Mouse (Mus musculus) heart, adult 2 months (tissue): Measurements from ENCODE around the gene Cdcp2. TPM values are rescaled to one million over a fixed set of nuclear protein-coding genes. Genes with fewer than 3 reads are reported as not detected.

Experiments
- DNase-seq, 2 experiments: peaks; one replicate each; pipeline ENCODE4 v3.0.0; 2021
- H3K27ac ChIP-seq: fragments of 200-600 bp; 2 replicates; pipeline ENCODE4 v1.8.1; 2022
- H3K27me3 ChIP-seq: fragments of 200-500 bp; 2 replicates; pipeline ENCODE4 v1.6.1; 2012; ENCODE audit warnings: mild to moderate bottlenecking, low read length, inconsistent platforms, mixed read lengths; ENCODE audit not compliant: control insufficient read depth, insufficient read depth
- H3K36me3 ChIP-seq: fragments of 200-500 bp; 2 replicates; pipeline ENCODE4 v1.6.1; 2012; ENCODE audit warnings: low read length, inconsistent platforms; ENCODE audit not compliant: control insufficient read depth, insufficient read depth
- H3K4me1 ChIP-seq: fragments of 200-500 bp; 2 replicates; pipeline ENCODE4 v1.6.1; 2011; ENCODE audit warnings: low read length; ENCODE audit not compliant: control insufficient read depth, insufficient read depth
- H3K4me3 ChIP-seq: fragments of 200-600 bp; 2 replicates; pipeline ENCODE4 v1.8.1; 2022
- H3K79me2 ChIP-seq: fragments of 200-500 bp; replicated peaks from 2 replicates; pipeline ENCODE4 v1.6.1; 2012; ENCODE audit warnings: mild to moderate bottlenecking, inconsistent platforms, low read length, moderate library complexity, mixed read lengths; ENCODE audit not compliant: control insufficient read depth, insufficient read depth
- H3K9ac ChIP-seq: fragments of 200-500 bp; 2 replicates; pipeline ENCODE4 v1.6.1; 2012; ENCODE audit warnings: low read depth, mild to moderate bottlenecking, control low read depth, inconsistent platforms, low read length, mixed read lengths
- CTCF ChIP-seq: fragments of 200-600 bp; IDR thresholded peaks from 2 replicates; pipeline ENCODE4 v1.8.1; 2022; ENCODE audit warnings: antibody characterized with exemption, mild to moderate bottlenecking, moderate library complexity
- EP300 ChIP-seq: fragments of 200-500 bp; IDR thresholded peaks from 2 replicates; pipeline ENCODE4 v1.6.1; 2011; ENCODE audit warnings: low read depth, low read length, control low read depth; ENCODE audit not compliant: insufficient read depth
- POLR2A ChIP-seq: fragments of 200-500 bp; IDR thresholded peaks from 2 replicates; pipeline ENCODE4 v1.6.1; 2011; ENCODE audit warnings: mild to moderate bottlenecking, low read depth, low read length, control low read depth; ENCODE audit not compliant: insufficient read depth
- WGBS: fragments of 180-500 bp; shearing (Covaris S2); methylation state at CpG from one replicate; pipeline ENCODE4 v1.1.7; 2018; 5-methylcytosine and 5-hydroxymethylcytosine counted together
- intact Hi-C: fragments of 180-260 bp; cut with DNase I; formaldehyde crosslinking; loops from one replicate; pipeline ENCODE4 v1.15.1; 2025
- polyA plus RNA-seq: library from polyadenylated mRNA; depleted of rRNA; stranded (reverse); fragments of >200 nt; gene quantifications from 2 replicates; pipeline ENCODE4 v1.2.3, GENCODE M21; 2012
- total RNA-seq, 2 experiments: library from RNA; stranded (reverse); gene quantifications; 2 replicates each; pipeline ENCODE4 v1.2.3; 2021

The Cdcp2 gene
- total and polyA plus RNA-seq, 3 experiments = not detected

- Histone ChIP-seq H3K79me2 (no peaks in the 10 kb centered on the region), H3K9ac (no peak overlapping the region), H3K27me3 (no peaks in the 10 kb centered on the region), H3K36me3 (no peaks in the 10 kb centered on the region), H3K27ac (no peak overlapping the region), H3K4me1 (no peaks in the 10 kb centered on the region), H3K4me3 (no peak overlapping the region)
- intact Hi-C loops = no loop called here
- WGBS = 90% methylated on average over 5 of the region's 5 CpGs
- TF ChIP-seq CTCF = no peak
- TF ChIP-seq POLR2A = no peak
- DNase-seq = no peak
These were observed 38.3 kb upstream of the Cdcp2 start for GRCm38 (mm10) chr4:107058346-107058745.

DNA sequence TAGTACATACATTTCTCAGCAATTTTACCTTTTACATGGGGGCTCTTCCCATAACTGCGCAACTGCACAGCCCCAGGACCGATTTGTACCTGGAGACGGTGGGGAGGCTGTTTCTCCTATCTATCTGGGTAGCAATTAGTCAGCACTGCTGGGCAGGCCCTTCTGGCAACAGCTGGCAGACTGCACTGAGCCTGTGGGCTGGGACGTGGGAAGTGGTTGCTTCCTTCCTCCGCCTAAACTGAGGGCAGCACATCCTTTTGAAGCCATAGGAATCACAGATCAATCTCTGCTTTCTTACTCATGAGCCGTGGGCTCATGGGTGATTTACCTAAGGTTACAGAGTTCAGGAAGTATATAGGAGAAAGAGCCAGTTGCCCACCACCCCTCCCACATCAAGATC, 37.9 kb upstream of the Cdcp2 start:
- no peaks in the 10 kb centered on the region for H3K27me3 ChIP-seq
- H3K4me3 ChIP-seq = no peak overlapping the region
- no peak overlapping the region for H3K27ac ChIP-seq
- TF ChIP-seq POLR2A (no peak), EP300 (no peak), CTCF (no peak)
- H3K9ac ChIP-seq = no peak overlapping the region
- intact Hi-C loops = no loop called here
- H3K79me2 ChIP-seq = no peaks in the 10 kb centered on the region
- DNase-seq = no peak
- no peaks in the 10 kb centered on the region for H3K36me3 ChIP-seq
- 67% methylated on average over 6 of the region's 6 CpGs for WGBS
- no peaks in the 10 kb centered on the region for H3K4me1 ChIP-seq

DNA sequence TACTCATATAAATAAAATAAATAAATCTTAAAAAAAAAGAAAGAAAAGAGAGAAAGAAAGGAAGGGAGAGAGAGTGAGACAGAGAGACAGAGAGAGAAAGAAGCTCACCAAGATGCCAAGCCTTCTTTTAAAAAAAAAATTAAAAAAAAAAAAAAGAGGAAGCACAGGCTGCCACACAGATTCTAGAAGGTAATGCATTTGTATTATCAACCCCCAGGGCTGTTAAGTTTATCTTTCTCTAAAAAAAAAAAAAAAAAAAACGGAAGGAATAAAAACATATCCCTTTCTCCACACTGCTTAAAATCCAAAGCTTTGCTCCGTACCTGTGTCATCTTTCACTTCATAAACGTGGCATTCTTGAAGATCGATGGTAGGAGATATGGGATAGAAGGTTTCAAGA, 35.1 kb upstream of the Cdcp2 start:
- Histone ChIP-seq H3K27ac (no peak overlapping the region), H3K79me2 (no peaks in the 10 kb centered on the region), H3K9ac (no peak overlapping the region), H3K36me3 (no peaks in the 10 kb centered on the region), H3K27me3 (no peaks in the 10 kb centered on the region), H3K4me1 (no peaks in the 10 kb centered on the region), H3K4me3 (no peak overlapping the region)
- no peak for TF ChIP-seq CTCF
- TF ChIP-seq EP300 = no peak
- TF ChIP-seq POLR2A = no peak
- intact Hi-C loops = no loop called here
- DNase-seq = no peak
- WGBS = 88% methylated on average over 4 of the region's 4 CpGs

DNA sequence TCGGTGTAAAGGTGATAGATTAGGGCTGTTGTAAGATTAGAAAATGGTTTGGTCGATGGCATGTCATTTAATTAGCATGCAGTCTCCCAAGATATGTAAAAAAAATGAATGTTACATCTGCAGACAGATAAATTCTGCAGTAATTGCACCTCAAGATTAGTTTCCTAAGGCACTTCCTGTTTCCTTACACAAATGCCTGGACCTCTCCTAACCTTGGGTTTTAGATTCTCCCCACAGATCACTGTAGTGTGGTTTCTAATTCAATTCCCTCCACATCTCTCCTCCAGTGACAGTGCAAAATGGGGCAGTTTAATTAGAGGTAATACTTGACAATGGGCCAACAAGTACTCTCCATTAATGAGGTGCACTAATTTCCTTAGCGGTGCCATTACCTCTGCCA, 33.5 kb upstream of the Cdcp2 start:
- Histone ChIP-seq H3K4me1 (no peaks in the 10 kb centered on the region), H3K79me2 (no peaks in the 10 kb centered on the region), H3K27me3 (no peaks in the 10 kb centered on the region), H3K36me3 (no peaks in the 10 kb centered on the region), H3K9ac (no peak overlapping the region), H3K4me3 (no peak overlapping the region), H3K27ac (no peak overlapping the region)
- intact Hi-C loops = no loop called here
- TF ChIP-seq CTCF = no peak
- 88% methylated on average over 3 of the region's 3 CpGs for WGBS
- DNase-seq = no peak

DNA sequence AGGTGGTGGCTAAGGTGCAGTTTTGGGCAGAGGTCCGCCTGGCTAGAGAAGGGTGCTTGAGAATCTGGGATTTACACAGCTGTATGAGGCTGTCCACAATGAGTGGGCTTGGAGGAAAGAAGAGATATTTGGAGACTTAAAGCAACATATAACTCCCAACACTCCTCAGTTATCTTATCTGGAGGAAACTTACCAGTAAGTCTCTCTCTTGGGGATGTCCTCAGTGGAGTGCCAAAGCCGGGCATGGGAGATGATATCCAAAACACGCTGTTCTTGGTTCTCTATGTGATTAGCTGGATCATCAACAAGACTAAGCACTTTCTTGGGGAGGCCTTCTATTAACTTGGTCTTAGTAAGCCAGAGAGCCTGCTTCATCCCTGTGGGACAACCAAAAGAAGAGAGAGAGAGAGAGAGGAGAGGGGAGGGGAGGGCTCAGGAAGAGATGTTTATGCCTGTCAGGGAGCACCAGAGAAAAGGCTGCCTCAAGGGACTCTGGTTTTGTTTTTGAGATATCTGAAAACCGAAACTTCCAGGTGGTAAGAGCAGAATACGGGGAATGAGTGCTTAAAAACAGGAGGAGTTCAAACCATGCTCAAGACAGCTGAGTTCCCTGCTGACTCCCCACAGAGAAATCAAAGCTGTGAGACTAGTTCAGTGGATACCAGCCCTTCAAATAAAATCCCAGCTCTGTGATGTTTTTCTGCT, 32.1 kb upstream of the Cdcp2 start:
- Histone ChIP-seq H3K4me3 (no peak overlapping the region), H3K9ac (no peak overlapping the region), H3K27me3 (no peaks in the 10 kb centered on the region), H3K4me1 (no peaks in the 10 kb centered on the region), H3K79me2 (no peaks in the 10 kb centered on the region), H3K27ac (no peak overlapping the region), H3K36me3 (no peaks in the 10 kb centered on the region)
- intact Hi-C loops = loop anchor here (5.0 kb wide), 1 partner anchor 98 kb away; no protein-coding TSS in a partner anchor
- 84% methylated on average over 5 of the region's 5 CpGs for WGBS
- TF ChIP-seq CTCF = no peak
- TF ChIP-seq POLR2A = no peak
- no peak for TF ChIP-seq EP300
- no peak for DNase-seq

DNA sequence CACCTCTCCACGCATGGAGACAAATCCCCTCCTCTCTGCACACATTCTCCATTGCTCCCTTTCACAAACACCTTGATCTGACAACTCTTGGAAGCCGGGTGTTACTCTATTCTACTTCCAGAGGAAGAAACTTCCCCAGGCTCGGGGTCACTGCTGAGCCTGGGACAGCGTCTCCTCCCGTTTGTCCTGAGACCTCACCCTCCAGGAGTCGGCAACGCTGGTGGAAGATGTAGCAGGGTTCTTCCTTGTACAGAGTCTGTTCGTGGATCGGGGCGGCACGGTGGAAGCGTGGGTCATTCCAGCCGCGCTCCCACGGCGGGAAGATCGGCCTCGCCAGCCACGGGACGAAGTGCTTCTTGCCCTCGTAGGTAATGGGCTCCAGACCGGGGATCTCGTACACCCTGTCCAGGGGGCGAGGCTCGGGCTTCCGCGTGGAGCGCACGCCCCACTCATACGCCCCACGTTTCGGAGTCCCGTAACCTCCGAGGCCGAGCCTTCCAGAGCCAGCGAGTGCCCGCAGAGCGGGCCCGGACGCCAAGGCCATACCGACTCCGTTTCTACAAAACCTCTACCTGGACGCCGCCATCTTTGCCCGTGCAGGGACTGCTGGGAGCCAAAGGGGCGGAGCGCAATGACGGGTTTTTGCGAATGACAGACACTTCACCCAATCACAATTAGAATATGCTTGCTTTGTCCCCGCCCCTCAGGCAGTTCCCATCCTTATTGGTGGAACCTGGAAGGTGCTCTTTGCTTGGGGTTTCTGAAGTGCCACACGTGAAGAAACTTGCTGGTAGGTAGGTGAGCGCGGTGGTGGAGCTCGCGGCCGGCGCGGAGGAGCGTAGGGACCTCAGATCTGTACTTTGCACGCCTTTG, 30.2 kb upstream of the Cdcp2 start, which contains the start of the genes Mrpl37 and Cyb5rl:
Gene Mrpl37 (minus strand): TSS at position 617 of the 873 bp plus-strand sequence.
Gene Cyb5rl (plus strand): TSS at position 737 of the 873 bp plus-strand sequence.
- Histone ChIP-seq H3K27me3 (no peaks in the 10 kb centered on the region), H3K36me3 (no peaks in the 10 kb centered on the region), H3K4me3 (peak within 1 kb of the TSS; percentile 61), H3K4me1 (no peaks in the 10 kb centered on the region), H3K9ac (peak within 1 kb of the TSS; percentile 75), H3K27ac (peak within 1 kb of the TSS; percentile 85), H3K79me2 (no peaks in the 10 kb centered on the region)
- under 1% methylated on average over 60 of the region's 60 CpGs for WGBS
- intact Hi-C loops = loop anchor here (1.0 to 5.0 kb wide), 4 partner anchors 80 to 228 kb away; partner anchors contain the start of gene Ssbp3
- DNase-seq = peak; percentile 96
- TF ChIP-seq POLR2A (peak; percentile 89), CTCF (no peak), EP300 (no peak)
